Mouse (Mus musculus) thymus, adult 2 months (tissue): ENCODE measurements at regions not wholly inside any gene's neighbourhood (a gene's known extent, or its start where the extent isn't known, plus 50 kb on each side); places are given as distances from the start of the nearest gene placed in this dataset.

Experiments
- CTCF ChIP-seq: fragments of 200-500 bp; IDR thresholded peaks from 2 replicates; pipeline ENCODE4 v1.5.1; 2012; ENCODE audit warnings: mild to moderate bottlenecking, control low read depth, low read length, moderate library complexity, borderline replicate concordance; ENCODE audit not compliant: control insufficient read depth, poor library complexity, insufficient read depth; ENCODE audit errors: extremely low read depth
- POLR2A ChIP-seq: fragments of 200-500 bp; IDR thresholded peaks from 2 replicates; pipeline ENCODE4 v1.6.1; 2012; ENCODE audit warnings: mild to moderate bottlenecking, low read length, control low read depth, moderate library complexity; ENCODE audit not compliant: control insufficient read depth, poor library complexity, insufficient read depth; ENCODE audit errors: extremely low read depth

DNA sequence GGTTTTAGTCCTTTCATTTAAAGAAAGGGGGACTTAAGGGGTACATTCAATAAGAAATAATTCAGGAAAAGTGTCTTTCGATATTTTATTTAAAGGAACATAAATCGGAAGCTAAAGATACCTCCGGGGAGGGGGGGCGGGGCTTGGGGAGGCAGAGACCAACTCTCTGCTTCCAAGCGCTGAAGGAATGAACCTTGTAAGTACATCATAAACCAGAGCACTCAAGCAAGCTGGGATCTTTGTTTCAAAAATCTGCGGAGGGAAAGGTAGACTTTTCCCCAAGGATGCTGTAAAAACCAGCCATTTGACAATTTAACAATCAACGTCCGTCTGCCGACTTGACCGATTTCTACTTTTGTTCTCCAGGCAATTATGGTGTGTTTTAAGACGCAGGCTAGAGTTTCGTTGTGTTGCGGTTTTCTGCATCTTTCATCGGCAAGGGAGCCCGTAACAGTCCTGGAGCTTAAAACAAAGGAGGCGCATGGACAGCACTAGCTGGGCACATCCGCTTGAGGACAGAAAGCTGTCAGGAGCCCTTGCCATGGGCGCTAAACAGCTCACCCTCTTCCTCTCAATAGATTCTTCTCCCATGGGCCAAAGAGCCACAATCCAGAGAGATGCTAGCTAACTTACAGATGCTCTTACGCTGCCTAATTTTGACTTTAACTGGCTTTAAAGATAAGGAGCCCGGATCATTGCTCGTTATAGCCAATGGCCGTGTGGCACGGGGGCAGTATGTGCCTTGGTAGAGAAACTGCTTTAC, 119.4 kb upstream of the Dynlrb2 start:
- TF ChIP-seq POLR2A, result no peak
- no peak for TF ChIP-seq CTCF
